Mouse (Mus musculus) right cerebral cortex, adult 18-20 months (tissue): ENCODE measurements around the gene Rnf182.

ENCODE experiments used
- DNase-seq: peaks from one replicate; pipeline ENCODE4 v3.0.0; 2022; ENCODE audit warnings: mixed read lengths

The Rnf182 gene

GRCm38 (mm10) chr13:43704533-43705116 is 89.1 kb downstream of the Rnf182 start:
- no peak for DNase-seq

DNA sequence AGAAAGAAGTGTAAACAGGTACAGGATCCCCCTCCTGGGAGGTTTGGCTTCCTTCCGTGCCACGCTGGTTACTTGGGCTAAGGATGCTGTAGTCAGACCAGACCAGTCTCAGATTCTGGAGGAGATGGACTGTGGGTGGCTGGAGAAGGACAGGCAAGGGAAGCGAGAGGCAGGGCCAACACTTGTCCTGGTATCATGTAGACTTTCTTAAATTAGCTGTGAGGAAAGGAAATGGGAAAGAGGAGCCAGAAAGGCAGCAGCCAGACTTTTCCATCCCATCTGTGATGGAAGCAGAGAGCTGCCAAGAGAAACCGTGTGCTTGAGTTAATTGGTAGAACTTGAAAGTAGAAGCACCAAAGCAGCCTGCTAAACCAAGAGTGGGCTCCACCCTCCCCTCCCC is 90.9 kb downstream of the Rnf182 start:
- DNase-seq: peak; percentile 44

GRCm38 (mm10) chr13:43709529-43709928 is 94.0 kb downstream of the Rnf182 start:
- no peak for DNase-seq

- peak; percentile 61 for DNase-seq
Observed at GRCm38 (mm10) chr13:43711708-43712314, 96.3 kb downstream of the Rnf182 start.

- DNase-seq: peak; percentile 75
Observed at GRCm38 (mm10) chr13:43714741-43715140, 99.2 kb downstream of the Rnf182 start.

DNA sequence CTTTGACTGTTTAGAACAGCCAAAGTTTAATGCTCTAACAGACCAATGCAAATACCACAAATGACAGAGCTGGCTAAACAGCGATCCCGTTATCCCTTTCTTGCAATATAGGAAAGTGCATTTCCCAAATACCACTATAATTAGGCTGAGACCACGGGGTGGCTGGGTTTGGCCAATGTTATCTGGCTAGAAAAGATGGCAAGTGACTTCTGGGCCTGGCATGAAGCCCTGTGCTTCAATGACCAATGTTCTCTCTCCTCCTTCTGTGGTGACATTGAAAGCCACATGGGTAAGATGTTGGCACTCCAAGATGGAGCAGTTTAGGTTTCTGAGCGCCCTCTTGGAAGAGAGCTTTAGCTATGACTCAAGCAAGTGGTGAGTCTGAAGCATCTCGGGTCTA is 100.0 kb downstream of the Rnf182 start:
- DNase-seq: no peak

DNA sequence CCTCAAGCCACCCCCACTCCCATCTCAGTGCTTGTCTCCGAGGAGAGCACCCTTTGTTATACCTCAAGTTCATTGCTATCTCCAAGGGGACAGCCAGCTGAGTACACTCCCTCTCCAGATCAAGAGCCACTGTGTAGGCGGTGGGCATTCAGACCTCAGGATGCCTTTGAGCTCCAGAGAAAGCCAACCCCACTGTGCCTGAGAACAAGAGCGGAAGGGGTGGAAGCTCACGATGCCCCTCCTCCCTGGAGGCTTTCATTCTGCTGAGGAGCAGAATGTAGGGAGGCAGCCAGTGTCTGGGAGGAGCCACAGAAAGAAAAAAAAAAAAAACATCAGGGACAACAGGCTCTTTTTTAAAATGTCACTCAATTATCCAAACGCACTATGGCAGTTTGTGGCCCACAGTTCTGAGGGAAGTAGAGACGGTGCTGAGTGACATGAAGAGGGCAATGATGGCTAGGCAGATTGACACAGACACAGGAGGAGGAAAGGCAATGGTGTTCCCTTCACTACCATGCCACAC is 101.1 kb downstream of the Rnf182 start:
- DNase-seq: no peak

DNA sequence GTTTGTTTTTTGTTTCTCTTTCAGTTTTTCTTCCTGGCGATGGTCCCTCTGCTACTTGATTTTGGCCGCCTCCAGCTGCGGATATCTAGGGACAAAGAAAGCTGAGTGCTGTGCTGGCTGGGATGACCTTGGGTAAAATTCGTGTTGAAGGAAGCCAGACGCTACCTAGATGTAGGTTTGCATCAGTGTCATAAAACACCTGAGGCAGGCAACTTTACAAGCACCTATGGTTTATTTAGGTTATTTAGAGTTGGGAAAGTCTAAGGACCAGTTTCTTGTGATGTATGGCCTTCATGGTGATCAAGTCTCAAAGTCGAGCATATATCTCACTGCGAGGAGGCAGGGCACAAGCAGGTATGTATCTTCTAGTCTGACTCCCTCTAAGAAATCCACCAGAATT is 102.7 kb downstream of the Rnf182 start:
- DNase-seq: no peak

DNA sequence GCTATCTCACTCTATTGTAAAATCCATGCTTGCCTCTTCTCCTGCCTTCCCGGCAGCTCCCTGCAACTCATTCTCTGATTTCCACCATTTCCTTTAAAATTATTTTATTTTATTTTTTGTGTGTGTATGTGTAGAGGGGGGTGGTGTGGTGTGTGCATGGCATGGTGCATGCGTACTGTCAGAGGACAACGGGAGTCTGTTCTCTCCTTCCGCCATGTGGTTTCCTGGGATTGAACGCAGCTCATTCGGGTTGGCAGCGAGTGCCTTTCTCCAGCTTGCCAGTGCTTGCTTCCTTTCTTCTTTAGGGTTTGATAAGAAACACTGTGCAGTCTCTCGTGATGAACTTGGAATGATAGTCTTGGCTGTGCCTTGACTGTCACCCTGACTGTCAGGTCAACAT is 105.0 kb downstream of the Rnf182 start:
- DNase-seq: no peak
